Mouse (Mus musculus) cerebellum, adult 9-10 months (tissue): ENCODE data around the gene Jagn1.

Experiments used
- DNase-seq: peaks from one replicate; pipeline ENCODE4 v3.0.0; 2022

Jagn1 gene

GRCm38 (mm10) chr6:113435664-113436205, 6.6 kb upstream of the Jagn1 start, which contains the start of gene Cidec:
TSS of gene Cidec (minus strand) at chr6:113435760.
- DNase-seq, result no peak

- DNase-seq, result no peak
Measured at GRCm38 (mm10) chr6:113437135-113437534, 5.2 kb upstream of the Jagn1 start.

- no peak for DNase-seq
Measured at GRCm38 (mm10) chr6:113438721-113439430, 3.5 kb upstream of the Jagn1 start.

GRCm38 (mm10) chr6:113440686-113441085, 1.7 kb upstream of the Jagn1 start:
- DNase-seq, result no peak

- DNase-seq, result peak; percentile 86
Measured at GRCm38 (mm10) chr6:113441147-113441680, 1.2 kb upstream of the Jagn1 start.

GRCm38 (mm10) chr6:113442087-113442441, 305 bp upstream of the Jagn1 start:
- no peak for DNase-seq

- no peak for DNase-seq
Measured at GRCm38 (mm10) chr6:113443091-113443490, 722 bp downstream of the Jagn1 start.

- no peak for DNase-seq
Measured at GRCm38 (mm10) chr6:113444207-113444965, 2.0 kb downstream of the Jagn1 start.

GRCm38 (mm10) chr6:113447639-113448038, 5.3 kb downstream of the Jagn1 start:
- DNase-seq, result peak; percentile 65

GRCm38 (mm10) chr6:113451839-113452238, 9.5 kb downstream of the Jagn1 start:
- DNase-seq, result no peak

GRCm38 (mm10) chr6:113455007-113455406, 12.6 kb downstream of the Jagn1 start:
- DNase-seq, result no peak

GRCm38 (mm10) chr6:113457952-113458534, 15.7 kb downstream of the Jagn1 start, which contains the start of gene Il17re:
TSS of gene Il17re (plus strand) at chr6:113458484.
- DNase-seq, result no peak

GRCm38 (mm10) chr6:113458635-113459034, 16.3 kb downstream of the Jagn1 start:
- DNase-seq, result peak; percentile 62

GRCm38 (mm10) chr6:113464040-113464439, 21.7 kb downstream of the Jagn1 start:
- DNase-seq, result no peak

- peak; percentile 45 for DNase-seq
Measured at GRCm38 (mm10) chr6:113465602-113466001, 23.2 kb downstream of the Jagn1 start.

GRCm38 (mm10) chr6:113468512-113468911, 26.1 kb downstream of the Jagn1 start:
- no peak for DNase-seq

- peak; percentile 84 for DNase-seq
Measured at GRCm38 (mm10) chr6:113469021-113469420, 26.7 kb downstream of the Jagn1 start.

- DNase-seq, result peak; percentile 83
Measured at GRCm38 (mm10) chr6:113469432-113469831, 27.1 kb downstream of the Jagn1 start.

GRCm38 (mm10) chr6:113471297-113471936, 29.0 kb downstream of the Jagn1 start, which contains the start of gene Il17rc:
TSS of gene Il17rc (plus strand) at chr6:113471427.
- DNase-seq, result peak; percentile 31

GRCm38 (mm10) chr6:113472061-113472460, 29.7 kb downstream of the Jagn1 start:
- no peak for DNase-seq

GRCm38 (mm10) chr6:113473246-113473645, 30.9 kb downstream of the Jagn1 start:
- no peak for DNase-seq

GRCm38 (mm10) chr6:113473715-113474114, 31.3 kb downstream of the Jagn1 start:
- no peak for DNase-seq

- DNase-seq, result no peak
Measured at GRCm38 (mm10) chr6:113477353-113477752, 35.0 kb downstream of the Jagn1 start.
